Mouse (Mus musculus): ENCODE data around the gene Rrh. TPM values are rescaled to one million over a fixed set of nuclear protein-coding genes. Genes with fewer than 3 reads are reported as not detected.
A peak's percentile ranks its signal among the peaks of the same experiment; 100 is the strongest.
"Not testable (repeated sequence)": the region's sequence is repeated elsewhere in the genome, so short reads cannot be mapped to it uniquely, and the experiment has no call there.

Gene Rrh
- total RNA-seq, 4 experiments from 2014 or later, result not detected

DNA sequence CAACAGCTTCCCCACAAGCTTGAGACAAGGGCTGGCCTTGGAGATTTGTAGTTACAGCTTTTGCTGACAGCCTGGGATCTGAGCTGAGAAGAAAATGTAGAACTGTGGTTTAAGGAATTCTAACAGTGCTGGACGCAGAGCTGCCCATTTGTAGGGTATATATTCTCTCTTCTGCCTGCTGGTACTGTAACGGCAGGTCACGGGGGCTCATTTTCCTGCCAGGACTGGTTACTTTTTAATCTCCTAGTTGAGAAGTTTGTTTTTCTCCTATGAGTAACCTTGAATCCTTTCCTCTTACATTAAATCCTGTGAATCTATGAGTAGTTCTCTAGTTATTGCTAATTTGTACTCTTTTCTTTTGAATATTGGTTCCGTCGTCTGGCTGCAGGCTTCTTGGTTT lies 28.6 kb downstream of the Rrh start:
- DNase-seq (ENCODE audit: low spot score in 2 of 2), result no peak

DNA sequence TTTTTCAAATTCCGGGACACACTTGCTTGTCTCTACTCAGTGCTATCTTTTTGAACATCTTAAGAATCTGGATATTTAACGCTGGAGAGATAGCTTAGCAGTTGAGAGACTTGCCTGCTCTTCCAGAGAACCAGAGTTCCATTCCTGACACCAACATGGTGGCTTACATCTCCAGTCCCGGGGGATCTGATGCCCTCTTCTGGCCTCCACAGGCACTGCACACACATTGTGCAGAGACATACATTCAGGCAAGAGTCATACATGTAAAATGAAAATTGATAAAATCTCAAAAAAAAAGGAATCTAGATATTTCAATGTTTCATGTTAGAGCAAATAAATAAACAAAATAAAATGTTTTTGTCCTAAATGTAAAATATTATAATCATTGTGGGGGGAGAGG lies 39.6 kb downstream of the Rrh start:
- no peak for DNase-seq (ENCODE audit: low spot score in 2 of 2)

DNA sequence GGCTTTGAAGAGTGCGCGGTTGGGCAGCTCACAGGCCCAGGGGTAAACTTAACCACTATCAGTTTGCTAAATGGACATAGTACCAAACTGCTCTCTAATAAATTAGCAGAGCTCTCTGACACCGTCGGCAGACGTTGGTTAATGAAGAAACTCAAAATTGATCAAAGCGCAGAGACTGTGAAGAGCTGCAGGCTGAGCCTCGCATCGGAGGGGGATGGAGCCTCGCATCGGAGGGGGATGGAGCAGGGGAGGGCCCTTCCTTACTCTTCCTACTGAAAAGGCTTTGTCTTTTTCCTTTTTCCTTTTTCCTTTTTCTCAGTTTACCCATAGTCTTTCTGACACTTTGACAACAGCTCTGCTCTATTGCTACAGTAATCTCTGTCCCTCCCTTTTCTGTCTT lies 41.0 kb downstream of the Rrh start:
- DNase-seq (ENCODE audit: low spot score in 2 of 2), result no peak

DNA sequence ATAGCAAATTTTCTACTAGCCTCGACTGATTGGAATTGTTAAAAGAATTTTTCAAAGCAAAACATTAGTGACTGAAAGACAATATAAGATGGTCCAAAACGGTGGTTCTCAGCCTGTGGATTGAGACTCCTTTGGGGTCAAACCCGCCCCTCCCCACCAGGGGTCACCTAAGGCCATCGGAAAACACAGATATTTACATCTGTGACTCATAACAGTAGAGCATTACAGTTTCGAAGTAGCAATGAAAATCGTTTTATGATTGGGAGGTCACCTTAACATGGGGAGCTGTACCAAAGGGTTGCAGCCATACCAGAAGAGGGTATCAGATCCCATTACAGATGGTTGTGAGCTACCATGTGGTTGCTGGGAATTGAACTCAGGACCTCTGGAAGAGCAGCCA lies 51.2 kb downstream of the Rrh start:
- no peak for DNase-seq (ENCODE audit: low spot score in 2 of 2)

DNA sequence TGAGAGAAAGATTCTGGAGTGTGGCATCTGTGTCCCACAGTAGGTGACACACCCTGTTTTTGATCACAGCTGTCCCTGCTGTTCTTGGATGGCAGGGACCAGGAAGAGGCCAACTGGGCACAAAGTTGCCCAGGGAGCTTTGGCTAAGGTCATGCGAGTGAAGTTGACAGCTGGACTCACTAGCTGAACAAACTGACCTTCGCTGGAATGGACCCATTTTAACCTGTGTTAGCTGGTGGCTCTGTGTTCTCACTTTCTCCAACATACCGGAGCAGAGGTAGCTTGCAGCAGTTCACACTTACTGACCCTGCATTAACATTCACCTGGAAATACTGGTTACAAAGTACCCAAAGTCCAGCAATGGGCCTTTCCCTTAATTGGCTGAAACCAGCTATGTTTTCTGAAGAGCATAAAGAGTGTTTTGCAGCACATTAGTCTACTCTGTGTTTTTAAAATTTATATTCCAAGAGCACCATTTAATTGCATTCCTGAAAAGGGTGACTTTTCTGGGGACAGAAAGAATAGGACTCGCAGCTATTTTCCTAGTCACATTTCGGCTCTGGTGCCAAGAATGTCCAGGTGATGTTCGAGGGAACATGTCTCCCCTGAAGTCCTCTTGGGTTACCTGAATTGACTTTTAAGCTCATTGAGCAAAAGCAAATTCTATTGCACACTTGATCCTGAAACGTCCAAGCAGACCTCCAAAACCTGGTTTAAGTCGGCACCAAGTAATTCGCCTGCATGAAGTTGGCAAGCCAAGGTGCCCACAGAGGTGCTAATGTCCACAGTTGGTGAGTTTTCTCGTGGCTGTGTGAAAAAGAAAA lies 55.2 kb downstream of the Rrh start:
- DNase-seq (ENCODE audit: low spot score in 2 of 2), result peak in 1 of 2 experiments; percentile 34

DNA sequence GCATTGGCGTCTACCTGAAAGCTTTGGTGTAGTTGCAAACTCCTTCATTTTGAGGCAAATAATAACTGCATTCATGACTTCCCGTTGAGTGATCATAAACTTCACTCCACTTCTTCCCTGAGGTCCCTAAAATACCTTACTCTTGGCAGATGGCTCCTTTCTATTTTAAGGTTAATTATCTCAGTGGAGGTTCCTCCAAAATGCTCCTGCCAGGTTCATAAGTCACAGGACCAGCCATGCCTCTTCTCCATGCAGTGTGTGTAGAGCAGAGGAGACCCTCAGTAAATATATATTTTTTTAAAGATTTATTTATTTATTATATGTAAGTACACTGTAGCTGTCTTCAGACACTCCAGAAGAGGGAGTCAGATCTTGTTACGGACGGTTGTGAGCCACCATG lies 56.3 kb downstream of the Rrh start:
- DNase-seq (ENCODE audit: low spot score in 2 of 2), result no peak

DNA sequence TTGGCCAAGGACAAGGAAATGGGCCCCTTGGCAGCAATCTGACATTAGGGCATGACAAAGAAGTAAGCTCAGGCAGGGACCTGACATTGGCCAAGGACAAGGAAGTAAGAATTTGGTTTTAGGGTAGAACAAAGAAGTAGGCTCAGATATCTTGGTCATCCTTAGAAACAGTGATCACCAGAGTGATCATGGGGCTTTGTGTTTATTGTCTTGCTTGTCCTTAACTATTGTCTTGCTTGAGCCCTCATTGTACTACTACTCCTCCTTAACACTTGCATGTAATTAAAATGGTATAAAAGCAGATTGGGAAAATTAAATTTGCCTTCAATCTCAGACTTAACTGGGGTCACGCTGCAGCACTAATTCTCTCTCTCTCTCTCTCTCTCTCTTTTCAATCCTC lies 64.8 kb downstream of the Rrh start:
- not testable (repeated sequence) for DNase-seq (ENCODE audit: low spot score in 2 of 2)

DNA sequence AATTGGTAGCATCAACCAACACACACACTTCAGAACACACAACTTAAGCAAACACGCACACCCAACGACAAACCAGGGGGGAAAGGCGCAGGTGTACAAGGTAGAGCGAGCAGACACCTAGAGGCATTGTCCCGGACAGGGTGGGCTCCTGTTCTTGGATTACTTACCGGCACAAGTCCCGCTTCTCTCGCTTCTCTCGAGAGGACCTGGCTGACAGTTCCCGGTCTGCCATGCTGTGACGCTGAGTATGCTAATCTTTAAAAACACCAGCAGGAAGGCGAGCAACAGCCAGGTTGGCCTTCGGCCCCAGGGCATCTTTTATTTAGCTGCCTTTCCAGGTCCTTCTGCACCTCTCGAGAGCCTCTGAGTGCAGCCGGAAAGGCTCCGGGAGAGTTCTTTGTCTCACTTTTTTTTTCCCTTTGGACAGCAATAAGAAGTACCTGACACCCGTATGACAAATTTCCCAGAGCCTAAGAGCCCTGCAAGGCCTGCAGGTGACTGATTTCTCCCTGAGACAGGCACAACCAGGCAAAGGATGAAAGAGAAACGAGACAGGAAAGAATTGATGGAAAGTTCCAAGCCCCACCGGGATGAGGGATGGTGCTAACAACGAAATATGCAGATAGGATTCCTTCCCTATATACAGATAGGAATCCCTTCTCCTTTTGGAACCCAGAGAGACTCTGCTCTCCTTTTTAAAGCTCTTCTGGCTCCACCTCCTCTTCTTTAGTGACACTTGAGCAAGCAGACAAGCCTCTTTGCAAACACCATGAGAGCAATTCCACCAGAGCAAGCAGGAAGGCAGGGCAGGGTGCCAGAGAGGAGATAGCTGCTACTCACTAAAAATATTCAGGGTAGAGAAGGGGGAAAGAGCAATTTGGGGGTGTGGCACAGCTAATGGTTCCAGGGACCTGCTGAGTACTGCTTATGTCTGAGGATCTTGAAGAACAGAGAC lies 67.5 kb downstream of the Rrh start, which contains the start of gene Egf:
Gene Egf (minus strand): TSS at position 667 of the 955 bp plus-strand sequence.
- DNase-seq (ENCODE audit: low spot score in 2 of 2), result peak in 1 of 2 experiments; percentile 40

Other genes starting within 250 kb of the Rrh start
- gene Egf, start 67.3 kb downstream of the Rrh start, total RNA-seq (2022), result 10 to 100 TPM; 30.3 to 34.8 (median 33.8) TPM
- not detected for gene Lrit3, start 18.6 kb downstream of the Rrh start, total RNA-seq (2022)
- 10 to 100 TPM; 13.5 to 24.3 (median 18.7) TPM for gene Gar1, start 8.8 kb upstream of the Rrh start, total RNA-seq (2022)
- not detected for gene Cfi, start 13.3 kb upstream of the Rrh start, total RNA-seq (2022)
- gene Pla2g12a, start 56.0 kb upstream of the Rrh start, total RNA-seq (2022), result 10 to 100 TPM; 83.7 to 92.7 (median 86.9) TPM
- gene Casp6, start 78.8 kb upstream of the Rrh start, total RNA-seq (2022), result 1 to 10 TPM; 1.7 to 2.7 (median 1.9) TPM
- gene Mcub, start 147.6 kb upstream of the Rrh start, total RNA-seq (2022), result 1 to 10 TPM in 2 of 4 experiments, under 1 TPM in 2; 0.56 to 1.4 (median 0.95) TPM
- 10 to 100 TPM; 18.4 to 25.6 (median 21.0) TPM for gene Sec24b, start 239.0 kb upstream of the Rrh start, total RNA-seq (2022)